Mouse (Mus musculus) spleen, postnatal 36 days (tissue): ENCODE measurements at regions not wholly inside any gene's neighbourhood (a gene's known extent, or its start where the extent isn't known, plus 50 kb on each side); places are given as distances from the start of the nearest gene placed in this dataset.

Experiments used
- DNase-seq, 2 experiments: peaks; one replicate each; pipeline ENCODE4 v3.0.0; 2022; ENCODE audit warnings: low spot score in 2 of 2, mixed read lengths in 1 of 2

DNA sequence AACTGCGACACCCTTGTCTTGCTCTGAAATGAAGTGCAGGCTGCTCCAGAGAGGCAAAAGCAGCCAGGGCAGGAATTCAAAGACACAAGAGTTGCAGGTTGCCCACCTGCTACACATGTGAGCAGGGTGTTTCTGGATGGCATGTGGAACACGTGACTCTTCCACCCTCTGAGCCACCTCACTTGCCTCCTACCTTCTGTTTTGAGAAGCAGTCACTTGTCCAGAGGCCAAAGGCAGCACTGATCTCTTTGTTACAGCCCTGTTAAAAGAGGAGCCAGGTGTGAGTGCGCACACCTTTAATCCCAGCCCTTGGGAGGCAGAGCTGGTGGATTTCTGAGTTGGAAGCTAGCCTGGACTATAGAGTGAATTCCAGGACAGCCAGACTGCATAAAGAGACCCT lies 79.7 kb upstream of the Tle3 start:
- no peak for DNase-seq

DNA sequence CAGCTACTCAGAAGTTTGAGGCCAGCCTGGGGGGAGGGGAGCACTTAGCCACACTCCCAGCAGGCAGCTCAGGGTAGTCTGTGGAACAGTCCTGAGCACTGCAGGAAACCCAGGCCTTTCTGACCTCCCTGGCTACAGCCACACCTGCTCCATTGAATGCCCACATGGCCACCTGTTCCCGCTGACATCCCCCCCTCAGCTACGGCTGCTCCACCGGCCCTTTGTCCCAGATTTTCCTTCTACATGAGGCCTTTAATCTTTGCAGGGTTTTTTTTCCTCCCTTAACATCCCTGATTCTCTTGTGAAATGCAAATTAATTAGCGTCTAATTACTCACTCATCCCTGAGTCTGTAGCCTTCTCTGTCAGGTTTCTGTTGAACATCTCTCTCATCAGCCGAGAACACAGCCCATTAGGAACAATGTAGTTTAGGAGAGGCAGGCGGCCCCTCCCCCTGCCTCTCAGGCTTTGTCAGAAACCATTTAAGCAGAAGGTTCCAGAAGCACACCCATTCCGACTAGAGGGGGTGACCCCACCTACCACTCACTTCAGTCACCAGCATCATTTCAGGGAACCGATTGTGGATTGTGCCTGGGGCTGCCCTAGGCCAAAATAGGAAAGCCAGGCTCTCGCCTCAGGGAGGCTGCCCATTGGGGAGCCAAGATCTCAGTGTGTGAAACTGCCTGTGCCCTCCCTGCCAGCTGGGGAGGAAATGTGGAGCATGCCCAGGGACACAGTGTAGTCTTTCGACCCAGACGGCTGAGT lies 78.8 kb upstream of the Tle3 start:
- no peak for DNase-seq

DNA sequence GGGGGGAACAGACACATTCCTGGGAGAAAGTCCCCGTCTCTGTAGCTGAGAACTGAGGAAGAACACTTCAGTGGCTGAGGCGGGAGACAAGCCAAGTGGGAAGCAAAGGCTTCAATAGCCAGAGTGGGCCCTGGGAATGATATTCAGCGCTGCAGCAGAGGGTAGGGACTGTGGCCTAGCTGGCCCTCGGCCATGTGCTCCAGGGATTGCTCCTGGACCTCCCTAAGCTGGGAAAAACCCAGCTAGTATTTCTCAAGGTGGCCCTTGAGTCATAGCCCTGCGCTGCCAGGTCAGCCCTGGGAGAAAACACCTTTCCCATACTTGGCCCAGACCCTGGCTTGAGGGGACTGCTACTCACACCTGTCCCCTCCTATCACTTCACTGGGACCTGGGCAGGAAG lies 77.2 kb upstream of the Tle3 start:
- no peak for DNase-seq

DNA sequence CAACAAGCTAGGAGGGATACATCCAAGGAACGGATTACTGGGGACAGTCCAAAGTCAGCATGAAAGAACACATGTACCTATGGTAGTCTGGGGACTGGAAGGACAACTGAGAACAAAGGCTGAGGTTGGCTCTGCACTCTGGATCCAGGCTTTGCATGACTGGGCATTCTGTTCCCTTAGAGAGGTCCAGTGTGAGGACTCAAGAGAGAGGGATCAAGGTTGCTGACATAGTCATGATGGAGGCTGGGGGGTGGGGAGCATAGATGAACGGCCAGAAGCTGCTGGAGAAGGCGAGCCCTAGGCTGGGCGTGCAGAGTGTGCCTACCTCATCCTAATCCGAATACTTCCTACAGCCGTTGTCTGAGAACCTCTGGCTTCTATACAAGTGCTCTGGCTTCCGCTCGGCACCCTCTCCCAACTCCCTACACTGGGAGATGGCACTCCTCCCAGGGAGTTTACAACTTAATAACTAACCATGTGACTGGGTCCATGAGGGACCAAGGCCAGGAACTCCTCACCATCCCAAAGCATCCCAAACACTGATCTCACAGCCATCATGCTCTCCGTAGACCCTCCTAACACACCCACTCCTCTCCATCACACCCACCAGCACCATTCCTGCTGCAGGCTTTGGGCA lies 75.7 kb upstream of the Tle3 start:
- no peak for DNase-seq

DNA sequence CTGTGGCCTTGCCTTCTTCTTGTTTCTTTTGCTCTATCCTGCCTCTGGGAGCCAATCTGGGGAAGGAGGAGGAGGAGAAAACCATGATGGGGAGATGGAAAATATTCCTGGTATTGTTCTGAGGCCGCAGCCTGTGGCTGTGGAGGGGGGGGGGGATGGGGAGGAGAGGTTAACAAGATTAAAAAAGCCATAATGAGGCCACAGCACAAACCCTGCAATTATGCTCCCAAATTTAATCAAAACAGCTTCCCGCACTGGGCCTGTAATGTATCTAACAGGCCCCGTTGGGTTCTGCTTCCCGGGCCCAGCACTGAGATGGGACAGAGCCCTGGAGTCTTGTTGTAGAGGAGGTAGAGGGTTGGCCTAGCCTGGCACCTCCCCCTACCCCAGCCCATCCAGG lies 74.8 kb upstream of the Tle3 start:
- DNase-seq: no peak

DNA sequence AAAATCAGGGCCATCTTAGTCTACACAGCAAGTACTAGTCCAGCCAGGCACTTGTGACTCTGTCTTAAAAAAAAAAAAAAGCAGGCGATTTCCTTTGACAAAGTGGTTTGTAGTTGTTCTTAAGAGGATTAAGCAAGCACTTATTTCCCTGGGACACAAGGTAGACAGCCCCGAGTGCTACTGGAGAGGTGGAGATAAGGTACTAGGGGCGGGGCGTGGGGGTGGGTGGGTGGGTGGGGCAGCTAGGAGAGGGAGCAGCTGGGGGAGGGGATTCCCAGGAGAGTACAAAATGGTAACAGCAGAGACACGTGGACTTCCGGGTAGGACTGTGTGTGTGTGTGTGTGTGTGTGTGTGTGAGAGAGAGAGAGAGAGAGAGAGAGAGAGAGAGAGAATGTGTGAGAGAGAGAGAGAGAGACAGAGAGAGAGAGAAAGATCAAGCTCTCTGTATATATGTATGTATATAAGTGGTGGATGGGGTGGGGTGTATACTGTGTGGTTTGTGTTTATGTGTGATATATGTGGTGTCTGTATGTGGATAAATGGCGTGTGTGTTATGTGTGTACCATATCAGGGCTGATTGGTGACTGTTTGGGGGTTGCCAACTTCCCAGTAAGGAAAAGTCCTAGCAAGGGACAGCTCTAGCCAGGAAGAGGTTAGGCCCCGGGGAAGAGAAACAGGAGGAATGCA lies 72.1 kb upstream of the Tle3 start:
- peak; percentile 14 to 26 for DNase-seq

DNA sequence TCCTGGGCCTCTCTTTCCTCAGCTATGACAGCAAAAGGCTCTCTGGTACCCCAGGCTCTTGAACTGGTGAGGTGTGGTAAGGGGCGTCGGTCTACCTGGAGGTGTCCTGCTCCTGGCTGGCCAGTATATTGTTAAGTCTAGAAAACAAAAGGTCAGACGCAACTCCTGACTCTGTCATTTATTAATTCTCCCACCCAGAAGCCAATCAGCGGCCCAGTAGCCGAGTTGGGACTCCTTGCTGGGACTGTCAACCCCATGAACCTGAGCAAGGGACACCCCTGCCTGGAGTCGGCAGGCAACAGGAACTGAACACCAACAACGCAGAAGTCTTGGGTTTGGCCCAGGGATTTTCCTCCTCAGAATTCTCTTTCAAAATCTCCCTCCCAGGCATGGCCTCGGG lies 71.1 kb upstream of the Tle3 start:
- no peak for DNase-seq

DNA sequence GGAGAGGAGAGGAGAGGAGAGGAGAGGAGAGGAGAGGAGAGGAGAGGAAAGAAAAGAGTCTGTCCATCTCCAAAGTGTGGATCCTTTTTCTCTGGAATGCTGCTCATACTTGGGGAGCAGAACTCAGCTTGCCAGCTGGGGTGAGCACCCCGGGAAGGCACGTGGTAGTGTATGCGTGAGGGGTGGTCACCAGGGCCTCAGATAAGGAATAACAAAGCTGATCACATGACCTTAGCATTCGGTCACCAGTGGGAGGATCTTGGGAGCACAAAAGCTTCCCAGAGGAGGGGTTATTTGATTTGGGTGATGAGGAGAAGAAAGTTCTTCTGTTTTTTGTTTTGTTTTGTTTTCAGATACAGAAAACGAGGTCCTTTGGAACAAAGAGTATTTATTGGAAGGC lies 69.4 kb upstream of the Tle3 start:
- no peak for DNase-seq

DNA sequence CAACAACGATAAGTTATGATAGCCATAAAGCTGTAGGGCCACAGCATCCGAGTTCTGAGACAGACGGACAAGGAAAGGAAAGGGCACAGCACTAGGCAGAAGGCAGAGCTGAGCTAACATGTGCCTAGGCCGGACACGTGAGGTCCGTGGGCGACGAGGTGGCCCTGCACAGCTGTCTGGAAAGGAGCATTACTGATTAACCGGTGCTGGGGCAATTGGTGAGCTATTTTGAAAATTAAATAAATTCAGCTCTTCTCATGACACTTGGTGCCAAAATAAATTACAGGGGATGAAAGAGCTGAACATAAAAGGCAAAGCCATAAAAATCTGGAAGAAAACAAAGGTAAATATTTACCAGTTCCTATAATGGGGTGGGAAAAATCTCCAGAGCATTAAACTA lies 65.9 kb upstream of the Tle3 start:
- DNase-seq: no peak

DNA sequence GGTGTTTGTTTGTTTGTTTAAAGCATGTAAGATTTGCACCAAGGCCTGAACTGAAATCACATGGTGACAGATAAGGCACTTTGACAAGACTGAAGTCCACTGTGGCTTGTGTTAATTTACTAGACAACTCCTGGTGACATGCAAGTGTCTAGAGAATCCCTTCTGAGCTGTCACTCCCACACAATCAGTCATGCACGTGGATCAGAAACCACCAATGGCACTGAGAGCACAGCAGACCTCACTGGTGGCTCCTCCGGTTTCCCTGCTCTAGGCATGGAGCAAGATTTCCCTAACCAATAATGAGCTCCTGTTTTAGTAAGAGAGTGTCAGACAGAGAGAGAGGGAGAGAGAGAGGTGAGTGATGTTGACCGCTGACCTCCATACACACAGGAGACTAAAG lies 63.1 kb upstream of the Tle3 start:
- no peak for DNase-seq

DNA sequence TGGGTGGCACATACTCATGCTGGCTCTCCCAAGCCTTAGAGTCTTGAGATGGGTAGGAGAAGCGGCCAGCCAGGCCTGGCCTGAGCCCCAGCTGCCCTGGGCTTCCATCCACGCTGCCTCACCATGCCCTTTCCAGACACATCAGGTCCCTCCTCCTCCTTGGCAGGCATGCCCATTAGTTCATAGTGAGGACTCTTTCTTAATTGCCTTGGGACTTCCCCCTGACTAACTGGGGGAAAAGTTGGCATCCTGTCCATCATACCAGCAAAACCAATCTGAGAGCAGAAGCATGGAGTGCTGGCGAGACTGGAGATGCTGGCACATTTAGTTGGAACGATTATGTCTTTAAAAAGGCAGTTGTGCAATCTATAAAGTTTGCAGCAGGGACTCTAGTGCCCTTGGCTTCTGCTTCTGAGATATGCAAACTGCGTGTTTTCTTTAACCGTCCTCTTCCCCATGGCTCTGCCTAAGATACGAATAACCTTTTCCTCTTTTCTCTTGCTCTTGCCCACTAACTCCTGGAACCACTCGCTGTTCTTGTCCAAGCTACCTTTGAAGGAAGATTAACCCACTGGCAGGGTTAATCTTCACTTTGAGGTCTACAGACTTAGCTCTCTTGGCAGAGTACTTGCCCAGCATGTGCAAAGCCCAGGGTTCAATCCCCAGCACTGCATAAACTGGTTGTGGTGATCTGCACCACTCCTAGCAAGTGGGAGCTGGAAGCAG lies 62.2 kb upstream of the Tle3 start:
- DNase-seq: no peak

DNA sequence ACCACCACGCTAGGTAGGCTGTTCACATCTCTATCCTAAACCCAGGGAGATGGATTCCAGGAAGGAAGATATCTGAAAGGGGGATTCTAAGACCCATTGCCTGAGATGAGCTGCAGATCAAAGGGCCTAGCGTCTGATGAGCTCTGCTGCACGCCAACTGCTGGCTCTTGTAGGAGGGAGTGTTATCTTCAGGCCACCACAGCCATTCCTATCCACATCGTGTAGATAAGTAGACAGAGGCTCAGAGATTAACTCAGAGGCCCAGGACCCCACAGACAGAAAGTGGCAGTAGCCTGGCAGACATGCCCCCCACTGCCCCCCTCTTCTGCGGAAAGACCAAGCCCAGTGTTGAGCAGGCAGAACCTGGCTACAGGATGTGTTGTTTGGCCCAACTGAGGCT lies 61.6 kb upstream of the Tle3 start:
- DNase-seq: no peak

DNA sequence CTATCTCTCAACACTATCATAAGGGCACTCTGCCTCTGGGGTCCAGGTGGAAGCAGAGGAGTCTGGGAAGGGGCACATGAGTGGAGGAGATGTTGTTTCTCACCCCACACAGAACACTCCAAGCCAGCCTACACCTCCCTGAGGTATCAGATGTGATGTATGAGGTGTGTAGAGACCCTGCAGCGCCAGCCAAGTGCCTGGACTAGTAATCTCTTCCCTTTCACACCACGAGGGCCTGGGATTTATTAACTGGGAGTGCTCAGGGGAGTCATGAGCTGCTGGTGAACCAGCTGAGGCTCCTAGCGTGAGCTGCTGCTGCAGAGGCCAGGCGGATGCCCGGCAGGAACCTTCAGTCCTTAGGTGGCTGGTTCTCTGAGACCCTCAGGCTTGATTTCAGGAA lies 60.6 kb upstream of the Tle3 start:
- DNase-seq: no peak

DNA sequence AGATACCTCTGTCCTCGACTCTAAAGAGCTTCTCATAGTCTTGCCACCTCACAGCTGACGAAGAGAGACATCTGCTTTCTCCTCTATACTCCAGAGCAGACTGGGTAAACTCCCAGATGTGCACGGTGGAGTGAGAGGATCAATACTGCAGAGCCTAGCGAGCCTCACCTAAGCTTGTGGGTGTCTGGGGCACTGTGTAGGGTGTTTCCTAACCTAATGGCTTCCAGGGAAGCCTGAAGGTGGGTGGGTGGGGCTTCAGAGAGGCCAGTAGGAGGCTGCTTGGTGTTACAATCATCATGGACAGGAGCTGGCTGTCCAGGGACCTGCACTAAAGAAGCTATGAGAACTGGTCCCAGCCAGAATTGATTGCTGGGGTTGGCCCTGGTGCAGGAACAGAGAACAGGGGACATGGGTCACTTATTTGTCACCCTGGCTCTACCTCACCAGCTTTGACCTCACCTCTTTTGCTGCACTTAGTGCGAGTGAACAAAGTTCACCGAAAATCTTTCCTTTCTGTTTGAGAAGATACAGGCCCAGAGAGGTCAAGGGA lies 57.5 kb upstream of the Tle3 start:
- DNase-seq: no peak

DNA sequence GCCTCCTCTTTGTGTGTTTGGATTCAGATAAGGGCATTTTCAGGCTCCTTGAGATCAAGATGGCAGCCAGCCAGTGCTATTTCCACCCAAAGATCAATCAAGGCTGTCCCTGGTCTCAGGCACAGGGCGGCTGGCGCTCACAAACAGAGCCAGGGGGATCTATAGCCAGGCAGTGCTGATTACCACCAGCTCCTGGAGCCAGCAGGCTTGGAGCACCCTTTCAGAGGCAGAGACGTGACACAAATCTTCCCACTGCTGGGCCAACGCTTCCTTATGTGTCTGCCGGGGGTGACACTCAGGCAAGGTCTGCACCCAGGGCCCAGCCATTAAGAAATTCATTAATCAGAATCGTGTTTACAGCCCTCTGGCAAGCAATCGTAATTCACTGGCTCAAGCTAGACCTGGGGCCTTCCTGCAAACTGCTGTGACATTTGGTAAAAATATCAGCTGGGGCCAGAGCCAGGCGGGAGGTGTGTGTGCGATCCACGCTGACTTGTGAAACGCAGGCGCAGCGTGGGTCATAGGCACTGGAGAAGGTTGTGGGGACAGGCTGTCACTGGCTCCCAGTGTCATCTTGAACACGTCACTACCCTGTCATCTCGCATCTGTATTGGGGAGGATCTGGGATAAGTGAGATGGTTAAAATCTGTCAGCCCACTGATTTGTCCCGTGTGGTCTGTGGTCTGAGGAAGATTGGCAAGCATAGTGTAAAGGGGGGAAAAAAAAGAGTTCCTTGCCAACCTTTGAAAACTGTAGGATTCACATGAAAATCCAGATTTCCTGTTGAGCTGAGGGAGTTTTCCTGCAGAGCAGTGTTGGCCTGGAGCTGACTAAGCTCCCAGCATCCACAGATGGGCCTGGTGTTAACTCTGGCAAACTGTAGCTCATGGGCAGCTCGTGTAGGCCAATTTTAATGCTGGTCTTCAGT lies 56.5 kb upstream of the Tle3 start:
- DNase-seq: no peak

DNA sequence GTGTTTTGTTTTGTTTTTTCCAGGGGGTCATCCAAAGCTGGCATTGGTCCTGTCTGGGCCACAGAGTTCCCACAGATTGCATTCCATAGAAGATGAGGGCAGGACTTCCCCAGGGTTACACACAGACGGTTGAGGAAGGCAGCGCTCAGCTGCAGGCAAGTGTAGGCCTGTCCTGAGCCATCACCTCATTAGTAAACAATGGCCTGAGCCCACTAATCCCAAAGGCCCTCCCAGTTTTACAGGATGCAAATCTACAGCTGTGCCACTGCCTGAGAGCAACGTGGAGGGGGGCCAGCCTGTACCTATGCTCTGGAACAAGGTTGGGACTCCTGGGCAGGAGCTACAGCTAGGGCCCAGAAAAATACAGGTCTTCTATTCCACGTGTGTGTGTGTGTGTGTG lies 55.7 kb upstream of the Tle3 start:
- no peak for DNase-seq

DNA sequence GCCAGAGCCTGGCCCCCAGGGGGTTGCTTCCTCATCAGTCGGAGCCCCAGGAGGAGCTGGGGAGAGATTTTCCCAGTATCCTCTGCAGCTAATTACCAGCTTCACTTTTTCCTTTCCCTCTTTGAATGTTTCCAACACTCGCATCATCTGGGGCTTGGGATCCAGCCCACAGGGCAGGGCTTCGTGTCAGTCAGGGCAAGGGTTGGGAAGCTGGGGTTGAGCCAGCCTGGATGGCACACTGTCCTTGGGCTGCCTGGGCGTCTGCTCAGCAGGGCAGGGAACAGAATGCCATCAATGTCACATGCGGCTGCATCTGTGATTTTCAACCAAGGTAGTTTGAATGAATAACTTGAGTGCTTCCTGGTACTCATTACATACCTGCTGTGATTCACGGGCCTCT lies 52.4 kb upstream of the Tle3 start:
- no peak for DNase-seq

DNA sequence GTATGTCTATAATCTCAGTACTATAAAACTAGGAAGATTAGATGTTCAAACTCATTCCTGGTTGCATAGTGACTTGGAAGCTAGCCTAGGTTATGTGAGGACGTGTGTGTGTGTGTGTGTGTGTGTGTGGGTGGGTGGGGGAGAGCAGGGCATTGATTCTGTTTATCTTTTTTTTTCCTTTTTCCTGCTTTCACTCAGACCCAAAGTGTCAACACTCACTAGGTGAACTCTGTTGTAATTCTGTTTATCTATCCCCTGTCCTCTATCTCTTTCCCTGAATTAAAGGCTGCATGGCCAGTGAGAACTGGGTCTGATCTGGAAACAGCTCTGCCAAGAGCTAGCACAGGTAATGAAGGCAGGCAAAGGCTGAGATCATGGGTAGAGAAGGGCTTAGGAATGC lies 50.9 kb upstream of the Tle3 start:
- DNase-seq: no peak

DNA sequence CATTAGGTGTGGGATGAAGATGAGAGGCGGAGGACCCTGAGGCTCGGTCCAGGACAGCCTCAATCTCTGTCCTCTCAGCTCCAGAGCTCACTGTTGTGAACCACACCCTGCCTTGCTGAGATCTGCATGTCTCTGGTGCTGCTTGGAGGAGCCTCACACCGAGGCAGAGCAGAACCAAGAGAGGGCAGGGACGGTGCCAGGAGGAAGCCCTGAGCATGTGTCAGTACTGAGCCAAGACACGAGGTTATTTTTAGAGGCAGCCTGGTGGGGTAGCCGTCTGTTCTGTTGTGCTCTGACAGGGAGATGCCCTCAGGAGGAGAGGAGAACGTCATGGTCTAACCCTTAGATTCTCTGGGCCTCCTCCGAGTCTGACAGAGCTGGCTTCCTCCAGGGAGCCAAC lies 50.3 kb upstream of the Tle3 start:
- DNase-seq: no peak

DNA sequence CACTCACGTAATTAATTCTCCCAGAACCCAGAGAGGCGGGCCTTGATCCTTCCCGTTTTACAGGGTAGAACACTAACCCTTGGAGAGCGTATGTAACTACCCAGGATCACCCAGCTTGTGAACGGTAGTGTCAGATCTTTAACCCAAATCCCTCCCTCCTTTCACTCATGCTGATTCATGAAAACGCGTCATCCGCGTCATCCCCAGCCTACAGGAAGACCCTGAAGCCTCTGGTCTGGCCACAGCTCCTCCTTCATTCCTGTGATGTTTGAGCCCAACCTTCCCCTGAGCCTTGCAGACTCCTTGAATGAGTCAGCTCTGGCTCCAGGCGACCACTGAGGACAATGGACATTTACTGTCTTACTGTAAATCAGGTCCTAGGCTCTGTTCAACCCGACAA lies 49.8 kb upstream of the Tle3 start:
- DNase-seq: no peak
